Mouse (Mus musculus) monocyte, adult 2 months (primary cell): ENCODE measurements around the gene S100pbp.

Experiments used
- DNase-seq, 2 experiments: peaks; one replicate each; pipeline ENCODE4 v3.0.0; 2022; ENCODE audit warnings: low spot score in 2 of 2, low read depth in 1 of 2

The S100pbp gene

DNA sequence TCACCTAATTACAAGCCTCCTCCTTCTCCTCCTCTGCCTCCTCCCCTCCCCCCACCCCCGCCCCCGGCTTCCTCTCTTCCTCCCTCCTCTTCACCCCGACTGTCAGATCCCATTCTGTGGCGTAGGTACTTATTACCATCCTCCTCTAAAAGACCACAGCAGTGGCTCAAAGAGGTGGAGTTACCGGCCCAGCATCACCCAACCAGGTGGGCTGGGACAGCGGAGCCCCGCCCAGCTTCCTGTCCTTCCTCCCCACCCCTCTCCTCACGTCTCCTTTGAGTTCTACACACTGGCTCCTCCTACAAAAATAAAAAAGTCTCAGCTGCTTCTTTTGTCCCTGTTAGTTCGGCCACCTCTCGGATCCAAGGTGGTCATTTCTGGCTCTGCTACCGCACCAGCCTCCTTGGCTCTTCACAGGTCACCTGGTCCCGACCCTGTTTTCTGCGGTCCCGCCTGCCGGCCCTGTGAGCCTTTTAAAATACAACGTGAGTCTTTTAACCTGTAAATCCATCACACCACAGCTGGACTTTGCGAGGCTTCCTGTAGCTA lies 58.7 kb downstream of the S100pbp start:
- no peak for DNase-seq

DNA sequence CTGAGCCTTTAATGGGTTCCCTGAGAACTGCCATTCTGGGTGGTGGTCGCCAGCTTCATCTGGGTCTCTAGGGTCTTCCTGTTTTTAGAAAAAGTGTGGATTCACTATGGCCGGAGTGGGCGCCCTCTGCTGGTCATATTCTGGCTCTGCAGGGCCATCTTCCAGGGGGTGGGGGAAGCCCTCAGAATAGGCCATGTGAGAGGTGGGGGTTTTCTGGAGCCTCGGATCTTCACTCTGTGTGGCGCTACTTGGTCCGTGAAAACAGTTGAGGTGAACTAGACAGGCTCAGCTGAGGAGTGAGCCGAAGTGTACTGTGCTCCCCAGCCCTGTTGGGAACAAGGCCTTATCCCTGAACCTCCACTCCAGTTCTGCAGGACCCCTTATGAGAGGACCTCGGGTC lies 59.4 kb downstream of the S100pbp start:
- peak in 1 of 2 experiments; percentile 17 for DNase-seq

DNA sequence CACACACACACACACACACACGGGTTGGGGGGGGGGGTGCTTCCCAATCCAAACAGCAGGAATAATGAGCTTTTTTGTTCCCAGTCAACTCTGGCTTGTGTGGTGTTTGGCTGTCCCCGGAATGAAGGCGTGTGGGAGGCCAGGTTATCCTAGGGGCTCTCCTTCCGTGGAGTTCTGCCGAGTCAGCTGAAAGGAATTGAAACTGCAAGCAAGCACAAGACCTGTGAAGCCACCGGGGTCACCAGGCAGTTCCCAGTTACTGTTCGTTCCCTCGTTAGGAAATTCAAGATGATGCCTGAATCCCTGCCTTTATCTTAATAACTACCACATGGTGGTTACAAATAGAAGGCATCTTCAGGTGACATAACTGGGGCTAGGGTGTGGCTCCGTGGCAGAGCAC lies 60.1 kb downstream of the S100pbp start:
- no peak for DNase-seq

DNA sequence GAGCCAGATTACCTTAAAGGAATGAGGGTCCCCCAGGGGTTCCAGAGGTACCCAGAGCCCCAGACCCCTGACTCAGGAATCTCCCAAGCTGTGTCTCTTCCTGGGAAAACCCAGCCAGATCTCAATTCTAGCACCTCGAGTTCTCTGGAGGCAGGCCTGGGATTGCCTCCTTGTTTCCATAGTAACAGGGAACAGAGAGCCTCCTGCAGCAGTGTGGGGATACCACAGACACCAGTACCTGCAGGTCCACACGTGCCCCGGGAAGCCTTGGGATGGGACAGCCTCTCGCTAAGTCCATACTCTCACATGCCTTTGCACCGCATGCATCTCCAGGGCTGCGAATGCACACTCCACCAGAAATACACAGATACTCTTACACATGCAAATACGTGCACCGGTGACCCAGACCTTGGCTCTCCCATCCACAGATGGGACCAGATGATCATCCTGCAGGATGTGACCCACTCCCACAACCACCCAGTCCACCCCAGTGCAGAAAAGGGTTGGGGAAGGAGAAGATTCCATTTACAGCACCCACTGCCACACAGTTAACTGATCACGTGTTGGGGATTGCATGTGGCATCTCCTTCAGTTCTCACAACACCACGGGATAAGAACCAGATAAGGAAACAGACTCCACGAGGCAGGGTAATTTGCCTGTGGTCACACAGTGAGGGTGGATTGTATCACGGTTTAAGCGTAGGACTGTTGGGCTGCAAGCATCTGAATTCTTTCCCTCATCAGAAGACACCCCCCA lies 60.8 kb downstream of the S100pbp start:
- no peak for DNase-seq

DNA sequence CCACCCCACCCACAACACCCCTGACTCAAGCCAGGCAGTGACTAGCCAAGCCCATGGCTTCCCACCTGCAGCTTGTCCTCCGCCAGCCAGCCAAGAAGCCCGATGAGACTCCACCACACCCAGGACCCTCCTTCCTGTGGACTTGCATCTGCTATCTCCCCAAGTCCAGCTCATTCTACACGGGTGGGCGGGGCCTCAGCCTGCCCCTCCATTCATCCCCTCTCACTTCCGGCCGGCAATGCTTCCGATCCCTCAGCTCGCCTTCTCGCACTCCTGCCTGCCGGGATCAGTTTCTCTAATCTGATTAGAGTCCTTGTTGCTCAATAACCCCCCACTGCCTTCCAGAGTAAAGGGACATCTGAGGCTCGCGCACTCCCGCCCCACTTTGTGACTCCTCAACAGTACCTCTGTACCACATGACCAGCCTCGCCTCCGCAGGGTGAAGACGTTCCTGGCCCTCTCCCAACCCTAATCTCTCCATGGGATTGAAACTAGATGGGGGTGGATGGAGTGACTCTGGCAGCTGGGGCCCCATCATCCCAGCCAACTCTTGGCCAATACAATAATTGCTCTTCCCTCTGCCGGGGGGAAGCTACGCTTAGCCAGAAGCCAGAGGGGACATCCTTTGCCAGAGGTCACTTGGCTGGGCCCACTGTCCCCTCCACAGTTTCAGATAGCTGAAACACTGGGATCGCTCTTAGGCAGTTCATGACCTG lies 63.6 kb downstream of the S100pbp start:
- no peak for DNase-seq

DNA sequence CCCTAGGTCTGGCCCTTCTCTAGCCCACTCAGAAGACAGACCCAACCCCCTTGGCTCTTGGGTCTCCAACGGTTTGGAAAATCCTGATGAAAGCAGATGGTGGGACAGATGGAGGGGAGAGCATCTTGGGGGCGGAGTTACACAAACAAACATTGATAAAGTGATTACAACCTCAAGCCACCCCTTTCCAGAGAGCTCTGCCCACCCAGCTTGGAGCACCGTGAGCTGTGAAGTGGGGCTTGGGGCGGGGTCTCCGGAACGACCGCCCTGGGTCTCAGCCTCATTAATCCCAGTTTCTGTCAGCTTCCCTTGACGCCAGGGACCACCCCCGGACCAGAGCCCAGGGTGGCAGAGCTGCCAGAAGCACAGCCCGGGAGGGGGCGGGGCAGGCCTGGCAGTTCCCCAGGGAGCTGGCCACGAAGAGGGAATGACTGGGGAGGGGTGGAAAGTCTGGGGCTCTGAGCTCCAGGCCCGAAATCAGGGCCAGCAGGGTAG lies 64.8 kb downstream of the S100pbp start:
- DNase-seq, result no peak

DNA sequence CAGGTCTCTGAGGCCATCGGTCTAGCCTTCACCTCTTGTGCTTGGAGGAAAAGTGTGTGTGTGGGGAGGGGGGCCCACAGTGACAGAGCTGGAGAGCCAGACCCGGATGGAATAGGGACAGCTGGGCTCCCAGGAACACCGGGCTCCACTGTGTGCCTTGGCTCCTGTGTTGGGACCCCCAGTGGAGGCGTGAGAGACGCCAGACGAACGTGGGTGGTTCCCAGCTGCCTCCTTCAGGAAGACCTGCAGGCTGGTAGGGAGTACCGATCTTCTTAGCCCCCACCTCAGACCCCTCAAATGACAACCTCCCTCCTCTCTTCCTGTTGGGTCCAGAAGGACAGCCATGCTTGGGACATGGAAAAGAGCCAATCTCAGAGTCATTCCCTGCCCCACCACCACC lies 66.8 kb downstream of the S100pbp start:
- DNase-seq, result no peak

DNA sequence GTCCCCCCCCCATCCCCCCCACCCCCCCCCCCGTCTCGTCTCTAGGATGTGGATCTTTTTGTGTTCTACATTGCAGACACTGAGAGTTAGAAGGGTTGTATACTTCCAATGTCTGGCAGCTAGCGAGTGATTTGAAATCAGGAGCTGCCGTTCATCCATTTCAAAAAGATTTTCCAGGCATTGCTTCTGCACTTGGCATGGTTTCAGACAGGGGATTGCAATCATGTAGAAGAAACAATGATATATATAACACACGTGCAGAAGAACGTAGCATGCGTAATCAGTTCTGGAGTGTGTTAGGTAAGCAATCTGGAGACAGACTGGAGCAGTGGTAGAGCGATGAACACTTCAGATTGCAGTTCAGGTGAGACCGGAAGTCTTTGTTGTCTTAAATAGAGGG lies 67.4 kb downstream of the S100pbp start:
- DNase-seq, result no peak

DNA sequence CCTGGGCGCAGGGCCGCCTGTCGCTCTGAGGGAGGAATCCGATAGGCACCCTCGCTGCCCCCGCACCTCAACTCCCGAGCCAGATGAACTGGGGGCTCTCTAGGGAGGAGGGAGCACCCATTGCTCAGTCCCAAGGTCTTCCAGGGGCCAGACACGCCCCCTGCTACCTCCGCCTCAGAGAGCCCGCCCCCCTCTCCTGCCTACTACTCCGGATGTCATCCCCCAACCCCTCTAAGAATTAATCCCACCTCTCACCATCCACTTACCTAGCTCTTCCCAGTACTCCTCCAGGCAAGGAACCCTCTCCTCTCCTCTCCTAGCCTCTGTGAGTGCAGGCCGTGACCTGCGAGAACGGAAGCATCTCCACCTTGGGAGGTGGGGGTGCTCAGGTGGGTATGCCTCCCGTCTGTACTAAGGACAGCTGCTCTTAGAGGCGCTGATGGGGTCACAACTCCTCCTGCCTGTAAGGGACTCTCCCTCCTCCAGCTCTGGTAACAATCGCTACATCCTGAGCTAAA lies 67.9 kb downstream of the S100pbp start, which contains the start of gene Hpca:
Hpca (minus strand) TSS at position 468 of the 518 bp plus-strand sequence.
- DNase-seq, result no peak

DNA sequence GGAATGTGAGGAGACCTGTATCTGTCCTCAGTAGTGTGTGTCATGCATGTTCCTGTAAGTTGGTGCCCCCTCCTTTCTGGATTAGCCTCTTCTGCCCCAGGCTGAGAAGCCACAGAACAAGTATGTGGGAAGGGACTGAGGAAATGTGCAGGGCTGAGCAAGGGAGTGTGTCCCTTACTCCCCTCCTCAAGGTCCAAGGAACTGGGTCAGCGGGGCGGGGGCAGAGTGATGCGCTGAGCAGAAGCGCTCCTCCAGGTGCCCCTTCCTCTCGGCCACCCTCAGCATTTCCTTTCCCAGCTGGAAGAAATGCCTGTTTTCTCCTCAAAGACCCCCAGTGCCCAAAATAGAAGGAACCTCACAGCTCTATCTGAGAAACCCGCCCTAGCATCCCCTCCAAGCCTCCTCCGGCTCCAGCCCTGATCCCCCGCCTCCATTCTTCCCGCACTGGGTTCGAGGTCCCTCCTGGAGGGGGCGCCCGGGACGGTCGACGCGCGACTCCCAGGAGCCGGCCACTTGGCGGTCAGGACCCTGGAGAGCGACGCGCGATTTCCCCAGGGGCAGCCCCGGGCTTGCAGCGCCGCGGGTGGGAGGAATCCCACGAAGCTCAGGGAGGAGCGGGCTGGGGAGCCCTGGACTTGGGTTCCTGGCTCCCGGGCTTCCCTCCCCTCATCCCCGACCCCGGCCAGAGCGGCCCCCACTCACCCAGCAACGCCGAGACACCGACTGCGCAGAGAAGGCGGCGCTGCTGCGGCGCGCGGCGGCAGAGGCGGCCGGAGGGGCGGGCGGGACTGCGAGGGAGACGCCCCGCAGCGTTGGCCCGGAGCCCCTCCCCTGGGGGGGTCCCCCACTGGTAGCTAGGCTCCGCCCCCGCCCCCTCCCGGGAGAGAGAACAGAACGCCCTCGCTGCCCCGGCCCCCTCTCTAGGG lies 68.7 kb downstream of the S100pbp start:
- no peak for DNase-seq

DNA sequence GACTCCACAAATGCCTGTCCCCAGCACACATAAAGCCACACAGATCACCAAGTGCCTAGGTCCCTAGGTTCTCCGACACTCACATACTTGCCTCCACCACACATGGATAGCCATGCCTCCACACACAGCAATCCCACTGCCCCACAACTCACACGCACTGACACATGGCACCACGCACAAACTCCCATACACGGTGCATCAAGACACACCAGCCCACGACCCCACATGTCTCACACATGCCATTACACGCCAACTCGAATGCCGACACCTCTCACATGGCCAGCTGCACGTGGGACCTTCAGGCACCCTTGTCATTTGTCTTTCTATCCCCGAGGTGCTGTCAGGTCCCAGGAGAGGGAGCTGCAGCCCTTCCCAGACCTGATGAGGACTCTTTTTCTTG lies 69.8 kb downstream of the S100pbp start:
- DNase-seq, result no peak

DNA sequence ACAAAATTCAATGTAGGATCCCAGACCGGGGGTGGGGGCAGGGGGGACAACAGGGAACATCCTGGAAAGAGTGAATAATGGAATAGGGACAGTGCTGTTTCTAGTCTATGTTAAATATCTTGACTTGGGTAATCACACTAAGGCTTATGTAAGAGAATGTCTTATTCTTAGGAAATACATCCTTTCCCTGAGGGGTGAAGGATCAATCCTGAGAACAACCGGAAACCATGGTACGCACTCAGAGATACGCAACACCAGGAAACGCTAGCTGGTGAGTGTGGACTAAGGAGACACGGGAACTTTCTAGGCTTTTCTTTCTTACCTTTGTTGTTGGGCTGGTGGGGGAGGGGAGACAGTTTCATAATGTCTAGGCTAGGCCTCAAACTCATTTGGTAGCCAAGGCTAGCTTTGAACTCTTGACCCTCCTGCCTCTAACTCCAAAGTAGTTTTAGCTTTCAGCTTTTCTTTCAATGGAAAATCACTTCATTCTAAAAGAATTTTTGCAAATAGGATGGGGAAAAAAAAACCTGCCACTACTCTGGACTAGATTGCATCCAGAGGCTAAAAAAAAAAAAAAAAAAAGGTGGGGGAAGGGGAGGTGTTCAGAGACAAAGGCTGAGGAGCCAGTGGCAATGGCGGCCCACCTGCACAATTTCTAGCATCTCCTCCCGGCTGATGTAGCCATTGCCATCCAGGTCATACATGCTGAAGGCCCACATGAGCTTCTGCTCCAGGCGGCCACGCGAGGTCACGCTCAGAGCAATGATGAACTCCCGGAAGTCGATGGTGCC lies 71.6 kb downstream of the S100pbp start:
- DNase-seq, result no peak

DNA sequence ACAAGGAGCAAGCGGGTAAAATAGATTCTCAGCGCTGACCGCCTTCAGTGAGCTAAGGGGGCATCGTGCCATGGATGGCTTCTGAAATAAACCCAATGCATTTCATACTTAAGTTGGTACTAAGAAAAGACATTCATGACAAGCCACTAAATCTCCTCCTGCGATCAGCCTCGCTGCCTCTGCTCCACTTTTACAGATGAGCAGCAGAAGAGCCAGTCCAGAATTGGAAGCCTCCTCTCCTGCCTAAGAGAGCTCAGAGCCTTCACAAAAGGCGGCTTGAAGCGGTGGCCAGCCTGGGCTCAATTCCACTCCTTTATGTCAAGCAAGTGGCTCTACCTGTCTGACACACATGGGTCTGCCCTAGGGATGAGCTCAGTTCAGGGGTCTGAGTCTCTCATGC lies 72.8 kb downstream of the S100pbp start:
- DNase-seq, result no peak

DNA sequence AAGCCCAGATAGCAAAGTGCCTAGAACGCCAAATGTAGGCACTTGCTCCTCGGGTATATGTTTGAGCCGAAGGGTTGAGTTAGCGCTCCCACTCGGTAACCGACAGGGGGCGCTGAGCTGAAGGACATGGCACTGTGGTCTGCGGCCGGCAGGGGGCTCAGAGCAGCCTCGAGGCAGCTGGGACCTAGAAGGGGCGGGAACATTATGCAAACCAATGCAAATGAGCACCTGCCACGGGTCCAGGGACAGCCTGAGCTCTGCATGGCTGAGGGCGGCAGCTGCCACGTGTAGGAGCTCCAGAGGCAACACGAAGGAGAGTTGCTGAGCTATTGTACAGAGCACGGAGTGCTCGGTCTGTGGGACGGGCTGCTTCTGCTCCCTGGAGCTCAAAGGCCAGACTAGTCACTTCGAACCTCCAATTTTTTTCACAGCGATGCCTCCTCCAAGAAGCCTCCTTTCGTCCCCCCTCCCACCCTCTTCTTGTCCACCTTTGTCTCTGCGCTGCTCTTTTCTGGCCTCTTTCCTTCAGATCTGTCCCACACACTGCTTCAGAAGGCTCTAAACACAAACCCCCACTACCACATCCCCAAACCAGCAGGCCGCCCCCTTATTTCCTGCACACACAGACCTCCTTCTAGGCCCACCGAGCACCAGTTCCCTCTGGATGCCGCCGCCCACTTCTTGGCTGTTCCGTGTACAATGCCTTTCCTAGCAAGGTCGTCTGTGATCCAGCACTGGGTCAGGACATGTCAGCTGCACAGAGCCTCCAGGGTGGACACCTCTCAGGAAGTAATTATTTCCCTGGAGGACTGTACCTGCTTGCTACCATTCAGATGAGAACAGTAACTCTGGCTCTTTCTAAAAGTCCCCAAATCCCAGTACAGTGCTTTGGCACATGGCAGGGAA lies 76.2 kb downstream of the S100pbp start:
- DNase-seq, result peak; percentile 19 to 32

DNA sequence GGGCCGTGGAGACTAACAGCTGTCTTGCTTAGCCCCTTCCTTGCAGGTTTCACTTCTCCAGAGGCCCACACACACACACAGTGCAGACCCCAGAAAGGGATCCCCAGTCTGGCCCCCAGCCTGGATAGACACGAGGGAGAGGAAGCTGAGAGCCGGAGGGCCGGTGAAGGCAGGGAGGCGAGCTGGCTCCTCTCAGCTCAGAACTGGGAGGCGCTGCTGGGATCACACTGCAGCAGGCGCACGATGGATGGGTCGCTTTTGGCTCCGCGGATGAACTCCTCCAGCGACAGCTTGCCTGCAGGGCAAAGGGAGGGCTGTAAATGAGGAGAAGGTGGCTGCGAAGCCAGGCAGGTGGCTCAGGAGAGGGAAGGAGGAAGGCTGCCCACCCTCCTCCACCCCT lies 77.3 kb downstream of the S100pbp start:
- no peak for DNase-seq

DNA sequence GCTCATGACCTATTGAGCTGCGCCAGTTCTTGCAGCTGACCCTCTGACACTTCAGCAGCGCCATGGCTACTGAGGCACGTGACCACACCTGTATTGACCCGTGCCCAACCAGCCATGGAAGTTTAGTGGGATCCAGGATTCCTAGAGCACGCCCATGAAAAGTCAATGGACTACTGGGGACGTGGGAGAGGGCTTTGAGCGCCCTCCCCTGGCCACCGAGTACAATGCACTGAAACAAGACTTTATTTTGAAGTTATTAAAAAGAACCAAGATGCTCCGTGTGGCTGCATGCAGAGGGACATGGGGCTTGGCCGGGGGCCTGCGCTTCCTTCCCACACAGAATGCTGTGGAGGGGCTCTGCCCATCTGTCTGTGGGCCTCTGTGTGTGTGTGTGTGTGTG lies 78.2 kb downstream of the S100pbp start:
- DNase-seq, result no peak

DNA sequence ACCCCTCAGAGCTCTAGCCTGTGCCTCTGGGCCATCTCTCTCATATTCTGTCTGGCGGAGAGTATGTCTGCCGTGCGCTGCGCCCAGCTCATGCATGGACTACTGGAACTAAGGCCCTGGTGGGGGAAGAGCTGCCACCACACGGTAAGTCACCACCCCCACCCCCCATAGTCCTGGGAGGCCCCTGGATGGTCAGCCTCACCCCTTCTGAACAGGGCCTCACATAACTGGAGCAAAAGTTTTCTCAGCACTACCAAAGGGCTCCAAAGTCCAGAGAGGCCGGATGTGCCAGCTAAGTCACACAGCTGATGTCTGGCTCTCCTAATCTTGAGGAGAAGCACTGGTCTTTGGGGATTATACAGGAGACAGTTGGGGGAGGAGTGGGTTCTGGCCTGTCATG lies 78.7 kb downstream of the S100pbp start:
- no peak for DNase-seq

DNA sequence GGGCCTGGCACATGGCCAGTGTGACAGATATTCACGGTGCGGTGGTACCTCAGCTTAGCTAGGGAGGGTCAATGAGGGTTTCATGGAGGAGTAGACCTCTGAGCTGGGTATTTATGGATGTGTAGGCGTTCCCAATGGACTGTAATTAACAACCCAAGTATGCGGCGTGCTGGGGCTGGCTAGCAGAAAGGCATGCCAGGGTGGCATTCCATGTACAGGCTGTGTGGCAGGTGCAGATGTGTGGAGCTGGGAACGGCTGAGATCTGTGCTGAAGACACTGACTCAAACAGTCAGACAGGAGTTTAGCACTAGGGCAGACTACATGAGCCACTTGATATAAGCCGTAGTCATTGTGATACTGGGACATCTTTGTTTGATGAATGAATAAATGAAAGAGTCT lies 80.9 kb downstream of the S100pbp start:
- DNase-seq, result no peak

DNA sequence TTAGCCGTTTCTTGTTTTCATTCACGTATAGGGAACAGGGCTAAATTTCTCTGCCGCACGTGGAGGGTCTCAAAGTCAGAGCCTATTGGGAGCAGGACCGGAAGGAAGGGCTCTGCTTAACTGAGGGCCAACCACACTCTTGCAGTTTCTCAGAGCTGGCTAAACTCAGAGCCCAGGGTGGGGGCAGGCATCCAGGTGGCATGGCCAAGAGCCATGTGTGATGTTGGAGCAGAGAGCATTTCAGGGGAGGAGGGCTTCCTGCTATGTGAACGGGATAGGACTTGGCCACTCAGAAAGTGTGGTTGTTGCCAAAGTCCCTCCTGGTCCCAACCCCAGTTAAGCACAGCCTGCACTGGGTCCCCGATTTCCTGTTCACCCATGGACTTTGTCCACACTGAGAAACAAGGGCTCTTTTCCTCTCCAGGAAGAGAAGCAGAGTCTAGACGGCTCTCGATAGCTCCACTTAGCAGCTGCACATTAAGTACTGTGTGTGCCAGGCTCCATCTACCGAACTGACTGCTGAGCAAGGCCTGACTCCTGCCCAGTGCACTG lies 82.1 kb downstream of the S100pbp start:
- DNase-seq, result no peak
